Mouse (Mus musculus): ENCODE measurements around the gene Cfap77. TPM values are rescaled to one million over a fixed set of nuclear protein-coding genes. Genes with fewer than 3 reads are reported as not detected.
A peak's percentile ranks its signal among the peaks of the same experiment; 100 is the strongest.

Gene Cfap77
- polyA plus RNA-seq, 1 experiment from 2014 or later, result 0.14 TPM

DNA sequence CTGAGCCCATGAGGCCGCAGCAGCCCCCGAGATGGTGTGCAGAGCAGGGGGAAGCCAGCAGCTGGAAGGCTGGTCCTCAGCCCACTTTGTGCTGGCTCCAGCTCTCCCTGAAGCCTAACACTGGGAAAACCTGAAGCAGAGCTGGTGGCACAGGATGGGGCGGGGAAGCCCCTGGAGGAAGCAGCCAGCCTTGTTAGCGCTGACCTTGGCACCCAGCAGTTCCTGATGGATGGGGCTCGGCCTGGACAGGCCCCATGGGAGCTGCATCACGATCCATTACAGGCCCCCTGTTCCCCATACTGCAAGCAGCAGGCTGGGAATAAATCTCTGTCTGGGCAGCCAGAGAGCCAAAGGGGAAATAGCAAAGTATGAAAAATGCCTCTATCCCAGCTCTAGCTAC, 80.3 kb downstream of the Cfap77 start:
- TF ChIP-seq CTCF (IDR thresholded peaks at IDR 0.05; ENCODE audit: low read depth), result no peak
- Histone ChIP-seq H3K27ac (no peak overlapping the region), H3K9me3 (replicated peaks; ENCODE audit: low read length) (no peaks in the 10 kb centered on the region), H3K4me3 (replicated peaks; ENCODE audit: low read depth, low read length) (no peak overlapping the region), H3K36me3 (ENCODE audit: insufficient read depth, low read length) (no peaks in the 10 kb centered on the region), H3K9ac (ENCODE audit: low read depth, low read length) (no peak overlapping the region), H3K27me3 (ENCODE audit: insufficient read depth, low read length) (peaks cover 38% of the 10 kb centered on the region), H3K4me1 (replicated peaks; ENCODE audit: insufficient read depth, low read length) (peaks cover 10% of the 10 kb centered on the region; the same call in 1 of the 2 replicates), H3K4me2 (ENCODE audit: low read length) (no peak overlapping the region)
- DNase-seq (ENCODE audit: low spot score) (peak; percentile 43), ATAC-seq (replicated peaks; ENCODE audit: low FRiP score, low read depth) (no peak)
- 11% methylated on average over 6 of the region's 6 CpGs for WGBS

GRCm38 (mm10) chr2:28973832-28974450, 80.9 kb downstream of the Cfap77 start:
- Histone ChIP-seq H3K9ac (ENCODE audit: low read depth, low read length) (no peak overlapping the region), H3K36me3 (ENCODE audit: insufficient read depth, low read length) (no peaks in the 10 kb centered on the region), H3K4me3 (replicated peaks; ENCODE audit: low read depth, low read length) (no peak overlapping the region), H3K27me3 (ENCODE audit: insufficient read depth, low read length) (peaks cover 38% of the 10 kb centered on the region), H3K9me3 (replicated peaks; ENCODE audit: low read length) (no peaks in the 10 kb centered on the region), H3K4me1 (replicated peaks; ENCODE audit: insufficient read depth, low read length) (peaks cover 10% of the 10 kb centered on the region; the same call in 1 of the 2 replicates), H3K4me2 (ENCODE audit: low read length) (no peak overlapping the region), H3K27ac (no peak overlapping the region)
- peak; percentile 6 for DNase-seq (ENCODE audit: low spot score)
- no peak for ATAC-seq (replicated peaks; ENCODE audit: low FRiP score, low read depth)
- WGBS, result 34% methylated on average over 15 of the region's 15 CpGs
- TF ChIP-seq CTCF (IDR thresholded peaks at IDR 0.05; ENCODE audit: low read depth), result no peak

DNA sequence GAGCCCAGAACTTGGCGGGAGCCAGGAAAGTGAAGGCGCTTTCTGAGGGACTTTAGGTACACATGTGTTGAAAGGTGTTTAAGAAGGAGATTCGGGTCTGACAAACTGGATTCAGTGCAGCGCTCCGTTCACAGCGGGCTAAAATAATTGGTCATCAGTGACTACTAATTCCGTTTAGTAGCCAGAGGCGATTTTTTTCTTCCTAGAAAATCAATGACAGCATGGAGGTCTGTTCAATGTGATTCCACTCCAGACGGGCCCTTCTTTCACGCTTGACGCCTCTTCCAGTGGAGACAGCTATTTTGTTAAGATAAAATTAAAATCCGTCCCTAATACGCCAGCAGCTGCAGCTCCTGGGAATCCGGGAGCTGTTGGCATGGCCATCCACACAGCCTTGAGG, 84.4 kb downstream of the Cfap77 start:
- Histone ChIP-seq H3K9ac (ENCODE audit: low read depth, low read length) (no peak overlapping the region), H3K9me3 (replicated peaks; ENCODE audit: low read length) (no peaks in the 10 kb centered on the region), H3K4me3 (replicated peaks; ENCODE audit: low read depth, low read length) (no peak overlapping the region), H3K4me1 (replicated peaks; ENCODE audit: insufficient read depth, low read length) (peaks cover 10% of the 10 kb centered on the region; the same call in 1 of the 2 replicates), H3K4me2 (ENCODE audit: low read length) (no peak overlapping the region), H3K27ac (no peak overlapping the region), H3K36me3 (ENCODE audit: insufficient read depth, low read length) (no peaks in the 10 kb centered on the region), H3K27me3 (ENCODE audit: insufficient read depth, low read length) (peaks cover 27% of the 10 kb centered on the region)
- DNase-seq (ENCODE audit: low spot score), result no peak
- WGBS, result 77% methylated on average over 14 of the region's 14 CpGs
- no peak for TF ChIP-seq CTCF (IDR thresholded peaks at IDR 0.05; ENCODE audit: low read depth)
- ATAC-seq (replicated peaks; ENCODE audit: low FRiP score, low read depth), result no peak

GRCm38 (mm10) chr2:28968278-28968677, 86.6 kb downstream of the Cfap77 start:
- DNase-seq (ENCODE audit: low spot score) (no peak), ATAC-seq (replicated peaks; ENCODE audit: low FRiP score, low read depth) (no peak)
- Histone ChIP-seq H3K4me2 (ENCODE audit: low read length) (no peak overlapping the region), H3K4me3 (replicated peaks; ENCODE audit: low read depth, low read length) (no peak overlapping the region), H3K27me3 (ENCODE audit: insufficient read depth, low read length) (peaks cover 27% of the 10 kb centered on the region), H3K9me3 (replicated peaks; ENCODE audit: low read length) (no peaks in the 10 kb centered on the region), H3K9ac (ENCODE audit: low read depth, low read length) (no peak overlapping the region), H3K27ac (no peak overlapping the region), H3K36me3 (ENCODE audit: insufficient read depth, low read length) (no peaks in the 10 kb centered on the region), H3K4me1 (replicated peaks; ENCODE audit: insufficient read depth, low read length) (no peaks in the 10 kb centered on the region)
- TF ChIP-seq CTCF (IDR thresholded peaks at IDR 0.05; ENCODE audit: low read depth), result no peak
- 73% methylated on average over 1 of the region's 1 CpGs for WGBS

DNA sequence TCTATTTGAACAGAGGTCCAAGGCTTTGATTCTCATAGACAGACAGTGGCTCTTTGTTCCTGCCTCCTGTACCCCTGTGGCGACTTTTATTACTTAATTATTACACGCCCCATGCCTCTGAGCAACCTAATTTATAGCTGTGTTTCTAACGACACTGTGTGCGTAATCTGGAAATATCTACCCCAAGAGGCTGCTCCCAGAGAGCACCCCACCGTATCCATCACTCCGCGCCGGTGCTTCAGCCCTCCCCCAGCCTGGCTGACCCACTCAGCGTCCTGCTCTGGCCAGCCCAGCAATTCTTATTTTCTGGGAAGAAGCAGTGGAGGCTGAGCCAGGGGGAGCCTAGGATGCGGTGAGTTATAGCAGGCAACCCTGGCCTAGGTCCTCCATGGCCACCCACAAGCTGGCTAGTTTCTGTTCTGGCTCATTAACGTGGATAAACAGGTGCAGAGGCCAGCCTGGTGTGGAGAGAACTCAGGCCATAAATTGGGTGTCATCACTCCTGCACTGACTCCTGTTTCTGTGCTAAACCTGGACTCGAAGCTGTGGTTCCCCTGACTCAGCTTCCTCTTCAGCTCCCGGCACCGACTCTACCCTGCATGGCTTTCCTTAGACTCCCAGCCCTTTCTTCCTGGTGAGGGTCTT, 88.6 kb downstream of the Cfap77 start:
- Histone ChIP-seq H3K27me3 (ENCODE audit: insufficient read depth, low read length) (peaks cover 28% of the 10 kb centered on the region; the same call in 1 of the 2 replicates), H3K4me2 (ENCODE audit: low read length) (no peak overlapping the region), H3K4me1 (replicated peaks; ENCODE audit: insufficient read depth, low read length) (no peaks in the 10 kb centered on the region), H3K4me3 (replicated peaks; ENCODE audit: low read depth, low read length) (no peak overlapping the region), H3K9ac (ENCODE audit: low read depth, low read length) (no peak overlapping the region), H3K27ac (no peak overlapping the region), H3K9me3 (replicated peaks; ENCODE audit: low read length) (no peaks in the 10 kb centered on the region), H3K36me3 (ENCODE audit: insufficient read depth, low read length) (no peaks in the 10 kb centered on the region)
- TF ChIP-seq CTCF (IDR thresholded peaks at IDR 0.05; ENCODE audit: low read depth), result no peak
- WGBS, result 12% methylated on average over 14 of the region's 14 CpGs
- peak; percentile 76 for ATAC-seq (replicated peaks; ENCODE audit: low FRiP score, low read depth)
- DNase-seq (ENCODE audit: low spot score), result peak; percentile 85

GRCm38 (mm10) chr2:28963565-28963964, 91.3 kb downstream of the Cfap77 start:
- Histone ChIP-seq H3K4me2 (ENCODE audit: low read length) (no peak overlapping the region), H3K27me3 (ENCODE audit: insufficient read depth, low read length) (peaks cover 22% of the 10 kb centered on the region; the same call in 1 of the 2 replicates), H3K27ac (no peak overlapping the region), H3K4me1 (replicated peaks; ENCODE audit: insufficient read depth, low read length) (no peaks in the 10 kb centered on the region), H3K9ac (ENCODE audit: low read depth, low read length) (no peak overlapping the region), H3K36me3 (ENCODE audit: insufficient read depth, low read length) (no peaks in the 10 kb centered on the region), H3K4me3 (replicated peaks; ENCODE audit: low read depth, low read length) (no peak overlapping the region), H3K9me3 (replicated peaks; ENCODE audit: low read length) (no peaks in the 10 kb centered on the region)
- peak; percentile 47 for DNase-seq (ENCODE audit: low spot score)
- WGBS, result 70% methylated on average over 6 of the region's 6 CpGs
- TF ChIP-seq CTCF (IDR thresholded peaks at IDR 0.05; ENCODE audit: low read depth), result no peak
- ATAC-seq (replicated peaks; ENCODE audit: low FRiP score, low read depth), result no peak

All from kidney, postnatal 0 days (tissue).